Mouse (Mus musculus): ENCODE data around the gene Snx7. TPM values are rescaled to one million over a fixed set of nuclear protein-coding genes. Genes with fewer than 3 reads are reported as not detected.

Snx7 gene
- total RNA-seq, 1 experiment from 2014 or later: 66.0 TPM

DNA sequence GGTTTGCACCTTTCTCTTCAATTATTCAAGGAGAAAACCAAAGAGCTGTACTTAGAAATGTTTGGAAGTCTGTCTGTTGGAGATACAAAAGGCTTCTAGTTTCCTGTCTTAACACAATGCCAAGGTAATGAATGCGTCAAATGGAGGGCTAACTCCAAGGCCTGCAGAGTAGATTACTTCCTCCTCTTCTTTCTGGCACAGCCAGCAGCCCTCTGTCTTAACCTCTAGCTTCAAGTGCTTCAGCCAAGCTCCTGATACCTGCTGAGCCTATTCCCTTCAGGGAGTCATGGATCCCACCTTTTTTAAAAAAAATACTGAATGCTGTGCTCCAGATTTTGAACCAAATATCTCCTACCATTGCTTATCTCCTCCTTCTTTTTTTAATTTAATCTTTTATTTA, 51.1 kb downstream of the Snx7 start:
- no peak for DNase-seq

DNA sequence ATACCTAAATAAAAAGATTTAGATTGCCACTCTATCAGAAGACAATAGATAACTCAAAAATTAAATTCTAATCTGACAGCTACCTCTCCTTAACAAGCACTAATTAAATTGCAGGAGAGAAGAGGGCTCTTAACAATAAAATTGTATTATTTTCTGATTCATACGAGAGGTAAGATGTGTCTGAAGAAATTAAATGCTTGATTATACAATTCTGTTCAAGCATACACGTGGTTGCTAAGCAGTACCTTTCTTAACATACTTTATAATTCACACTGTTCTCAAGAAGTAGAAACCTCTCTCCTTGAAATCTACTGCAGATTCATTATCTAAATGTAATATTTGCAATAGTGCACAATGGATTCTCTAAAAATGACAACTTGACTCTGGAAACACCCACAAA, 54.5 kb downstream of the Snx7 start:
- DNase-seq: no peak

- no peak for DNase-seq
These were observed 56.6 kb downstream of the Snx7 start for GRCm38 (mm10) chr3:117812135-117812534.

GRCm38 (mm10) chr3:117805782-117806181, 63.0 kb downstream of the Snx7 start:
- no peak for DNase-seq

DNA sequence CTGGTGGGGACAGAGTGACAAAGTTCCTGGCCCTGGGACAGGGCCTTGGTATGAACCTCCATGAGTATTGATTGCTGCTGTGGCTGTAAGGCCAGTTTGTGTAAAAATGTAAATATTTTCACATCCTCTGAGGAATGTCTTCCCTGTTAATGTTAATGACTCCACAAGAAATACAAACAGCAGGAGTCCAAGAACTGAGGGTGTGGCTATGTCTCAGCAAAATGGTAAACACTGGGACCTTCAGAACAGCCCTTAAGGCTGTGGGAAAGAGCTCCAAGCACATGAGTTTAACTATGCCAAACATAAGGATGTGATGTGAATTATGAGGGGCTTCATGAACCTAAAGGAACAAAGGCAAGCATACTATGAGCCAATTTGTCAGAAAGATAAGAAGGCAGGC, 74.2 kb downstream of the Snx7 start:
- DNase-seq: no peak

GRCm38 (mm10) chr3:117791951-117792350, 76.8 kb downstream of the Snx7 start:
- DNase-seq: no peak

DNA sequence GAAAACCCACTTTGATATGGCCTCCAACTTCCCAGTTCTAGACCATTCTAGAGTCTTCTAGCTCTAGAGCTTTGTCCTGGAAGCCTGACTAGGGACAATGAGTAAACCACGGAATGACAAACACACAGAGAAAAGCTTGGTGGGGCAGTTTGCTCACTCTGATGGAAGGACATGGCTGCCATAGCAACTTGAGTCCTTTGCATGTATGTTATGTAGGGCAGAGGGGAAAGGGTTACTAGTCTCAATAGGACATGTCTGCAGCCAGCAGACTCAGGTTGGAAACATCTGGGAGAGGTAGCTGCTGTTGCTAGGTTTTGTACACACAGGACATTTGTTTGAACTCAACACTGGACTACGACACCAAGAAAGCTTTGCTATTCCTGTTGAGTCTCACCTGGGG, 77.5 kb downstream of the Snx7 start:
- DNase-seq: no peak

DNA sequence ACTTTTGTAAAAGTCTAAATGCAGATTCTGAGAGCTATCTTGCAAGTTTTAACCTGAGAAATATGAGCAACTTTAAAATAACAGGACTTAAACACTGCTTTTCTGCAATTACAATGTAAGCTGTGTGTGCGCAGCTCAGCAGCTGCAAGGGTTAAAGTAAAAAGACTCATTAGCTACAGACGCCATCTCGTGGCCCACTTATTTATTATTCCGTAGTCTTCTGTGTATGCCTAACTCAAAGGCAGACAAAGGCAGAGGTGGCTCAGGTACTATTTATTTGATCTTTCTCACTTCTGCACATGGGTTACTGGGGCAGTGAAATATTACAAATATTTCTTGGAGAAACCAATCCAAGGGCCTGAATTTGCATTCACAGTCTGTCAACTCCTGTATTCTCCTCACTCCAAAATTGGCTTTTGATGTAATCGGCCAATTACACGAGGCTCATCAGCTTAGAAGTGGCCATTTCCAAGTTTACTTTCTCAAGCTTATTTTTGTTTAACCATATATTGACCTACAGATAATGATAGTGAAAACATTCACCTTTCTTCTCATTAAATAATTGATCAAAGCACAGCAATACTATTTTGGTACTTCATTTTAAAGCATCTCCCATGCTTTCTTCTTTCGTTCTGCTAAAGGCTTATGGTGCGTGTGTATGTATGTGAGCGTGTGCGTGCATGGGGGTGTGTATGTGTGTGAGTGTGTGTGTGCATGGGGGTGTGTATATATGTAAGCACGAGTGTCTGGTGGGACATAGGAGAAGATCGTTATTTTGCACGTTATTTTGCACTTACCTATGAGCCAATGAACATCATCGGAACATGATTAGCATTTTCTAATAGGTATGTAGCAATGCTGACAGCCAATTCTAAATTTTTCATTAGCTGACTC, 79.7 kb downstream of the Snx7 start:
- no peak for DNase-seq

DNA sequence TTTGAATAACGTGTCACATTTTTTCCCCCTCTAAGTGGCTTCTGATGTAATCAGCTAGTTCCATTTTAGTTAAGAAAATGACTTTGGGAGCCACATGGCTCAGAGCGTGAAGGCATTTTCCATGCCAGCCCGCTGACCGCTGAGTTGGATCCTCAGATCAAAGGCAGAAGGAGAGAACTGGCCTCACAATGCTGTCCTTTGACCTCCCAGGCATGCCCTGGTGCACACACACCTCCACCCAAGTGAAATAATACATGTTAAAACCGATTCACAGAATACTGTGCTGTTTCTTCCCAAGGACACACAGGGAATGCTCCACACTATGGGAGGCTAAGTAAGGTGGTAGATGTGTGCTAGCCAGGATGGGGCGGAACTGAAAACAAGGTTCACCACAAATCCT, 81.5 kb downstream of the Snx7 start:
- DNase-seq: no peak

DNA sequence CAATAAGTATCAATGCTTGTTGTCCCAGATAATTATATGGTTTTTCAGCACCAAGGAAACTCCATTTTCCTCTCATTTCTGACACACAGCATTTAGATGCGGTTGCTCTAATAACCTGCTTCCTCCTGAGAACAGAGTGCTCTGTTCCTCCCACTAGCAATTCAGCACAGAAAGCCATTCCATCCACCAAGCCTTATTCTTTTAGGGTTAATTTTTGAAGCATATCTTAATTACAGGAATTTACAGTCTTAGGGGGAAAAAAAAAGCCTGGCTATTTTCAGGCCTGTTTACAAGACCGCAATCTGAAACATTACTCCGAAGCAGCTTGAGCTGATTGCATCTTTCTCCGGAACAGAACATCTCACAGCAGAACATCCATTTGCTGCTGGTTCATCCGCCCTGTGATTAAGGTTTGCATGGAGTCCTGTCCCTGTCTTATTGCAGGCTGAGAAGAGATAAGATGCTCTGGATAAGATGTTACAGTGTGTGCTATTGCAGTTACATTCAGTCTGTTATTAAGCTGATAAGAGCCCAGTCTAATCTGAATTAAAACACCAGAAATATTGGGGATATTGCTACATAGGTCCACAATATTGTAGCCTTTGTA, 116.5 kb downstream of the Snx7 start:
- DNase-seq: no peak

DNA sequence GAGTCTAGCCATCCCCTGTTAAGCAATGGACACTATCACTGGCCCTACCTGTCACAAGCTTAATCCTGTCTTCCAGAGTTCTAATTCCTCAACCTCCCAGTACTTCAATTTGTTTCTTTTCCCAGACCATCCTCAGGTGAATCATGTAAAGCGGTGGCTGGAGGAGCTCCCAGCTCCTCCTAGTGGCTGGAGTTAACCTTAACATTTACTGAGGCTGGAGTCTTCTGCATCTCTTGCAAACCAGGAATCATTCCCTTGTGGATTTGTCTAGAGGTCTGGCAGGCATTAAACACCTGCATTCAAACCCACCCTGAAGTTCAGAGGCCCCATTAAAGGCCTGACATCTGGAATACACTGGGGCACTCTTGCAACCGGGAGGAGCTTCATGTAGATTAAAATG, 117.1 kb downstream of the Snx7 start:
- no peak for DNase-seq

- DNase-seq: no peak
These were observed 119.5 kb downstream of the Snx7 start for GRCm38 (mm10) chr3:117749256-117749655.

- DNase-seq: no peak
These were observed 129.0 kb downstream of the Snx7 start for GRCm38 (mm10) chr3:117739760-117740159.

- no peak for DNase-seq
These were observed 136.1 kb downstream of the Snx7 start for GRCm38 (mm10) chr3:117732661-117733060.

Small RNAs within 50 kb of the gene (microRNA-seq; reads per million reads assigned to microRNA genes)
- 0 reads per million in 2 experiments for gene Gm24811

All from adrenal gland, postnatal 25 days (tissue).